Mouse (Mus musculus): Measurements from ENCODE around the gene A730009L09Rik.

A730009L09Rik gene

GRCm38 (mm10) chr16:84514821-84515220 is at the start of gene A730009L09Rik:
TSS of gene A730009L09Rik (plus strand) at chr16:84515121.
- DNase-seq (ENCODE audit: low read depth, low spot score): no peak

DNA sequence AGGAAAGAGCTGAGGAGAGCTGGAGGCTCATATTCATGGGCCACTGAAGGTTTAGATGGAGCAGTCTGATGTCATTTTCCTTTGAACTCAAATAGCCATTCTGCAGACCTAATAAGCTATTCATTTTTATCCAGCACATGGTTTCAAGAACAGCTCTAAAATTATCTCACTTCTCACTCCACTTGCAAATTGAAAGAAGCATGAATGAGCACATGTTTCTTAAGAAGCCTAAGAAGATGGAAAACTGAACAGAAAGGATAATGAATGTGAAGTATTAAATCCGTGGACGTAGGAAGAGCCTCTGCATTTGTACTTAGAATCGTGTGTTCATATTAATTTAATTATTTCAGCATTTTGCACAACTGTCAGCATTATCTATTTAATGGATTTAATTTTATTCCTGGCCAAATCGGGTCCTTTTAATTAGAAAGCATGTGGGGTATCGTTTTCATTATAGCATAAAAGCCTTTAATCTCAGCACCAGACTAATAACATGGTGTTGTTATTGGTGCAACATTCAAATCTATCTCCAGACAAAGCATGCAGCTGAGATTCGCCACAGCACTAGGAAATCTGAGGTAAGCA is 49.2 kb upstream of the A730009L09Rik start:
- DNase-seq (ENCODE audit: low read depth, low spot score): no peak

DNA sequence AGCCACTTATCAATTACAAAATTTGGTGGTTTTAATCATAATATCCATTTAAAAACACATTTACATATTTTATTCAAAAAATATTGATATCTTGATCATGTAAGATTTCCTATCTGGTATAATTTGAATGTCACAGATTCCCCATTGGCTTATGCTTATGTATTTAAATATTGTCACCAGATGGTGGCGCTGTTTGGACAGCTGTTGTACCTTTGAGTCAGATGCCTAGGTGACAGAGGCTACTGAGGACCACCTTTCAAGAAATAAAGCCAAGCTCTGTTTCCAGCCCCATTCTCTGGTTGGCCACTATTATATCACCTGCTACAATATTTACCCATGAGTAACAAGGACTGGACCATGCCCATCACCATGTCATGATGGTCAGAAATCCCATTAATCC is 46.0 kb upstream of the A730009L09Rik start:
- peak; percentile 56 for DNase-seq (ENCODE audit: low read depth, low spot score)

DNA sequence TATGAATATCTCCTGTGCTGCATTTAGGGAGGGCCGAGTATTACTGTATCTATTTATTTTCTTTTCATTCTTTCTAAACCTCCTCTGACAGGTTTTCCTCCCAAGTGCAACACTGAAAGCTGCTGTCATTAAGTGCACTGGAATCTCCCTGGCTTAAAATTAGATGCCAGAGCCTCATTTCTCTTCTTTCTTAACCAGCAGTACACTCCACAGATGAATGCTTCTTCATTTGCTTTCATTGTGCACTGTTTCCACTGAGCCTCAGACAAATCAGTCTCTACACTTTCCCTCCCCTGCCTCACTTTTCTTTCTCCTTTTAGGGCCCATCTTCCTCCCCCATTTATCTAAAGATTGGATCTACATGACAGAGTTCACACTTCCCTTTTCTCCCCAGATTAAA is 44.9 kb upstream of the A730009L09Rik start:
- no peak for DNase-seq (ENCODE audit: low read depth, low spot score)

DNA sequence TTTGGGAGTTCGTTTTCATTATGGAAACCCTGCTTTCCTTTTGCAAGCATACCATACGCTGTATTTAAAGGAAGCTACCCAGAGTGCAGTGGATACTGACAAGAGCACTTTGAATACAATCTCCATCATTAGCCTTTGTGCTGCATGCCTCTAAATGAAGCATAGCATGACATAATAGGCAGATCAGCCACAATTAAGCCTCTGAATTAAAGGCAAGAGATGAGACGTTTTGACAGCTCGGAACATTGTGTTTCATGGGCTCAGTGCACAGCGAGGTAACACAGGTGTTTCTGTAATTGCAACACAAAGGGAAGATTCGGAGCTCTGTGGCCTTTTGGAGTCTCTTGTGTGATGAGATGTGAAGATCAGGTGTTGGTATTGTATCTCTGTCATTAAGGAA is 41.5 kb upstream of the A730009L09Rik start:
- no peak for DNase-seq (ENCODE audit: low read depth, low spot score)

- no peak for DNase-seq (ENCODE audit: low read depth, low spot score)
Measured at GRCm38 (mm10) chr16:84474712-84475111, 40.2 kb upstream of the A730009L09Rik start.

GRCm38 (mm10) chr16:84476948-84477347 is 38.0 kb upstream of the A730009L09Rik start:
- DNase-seq (ENCODE audit: low read depth, low spot score): no peak

DNA sequence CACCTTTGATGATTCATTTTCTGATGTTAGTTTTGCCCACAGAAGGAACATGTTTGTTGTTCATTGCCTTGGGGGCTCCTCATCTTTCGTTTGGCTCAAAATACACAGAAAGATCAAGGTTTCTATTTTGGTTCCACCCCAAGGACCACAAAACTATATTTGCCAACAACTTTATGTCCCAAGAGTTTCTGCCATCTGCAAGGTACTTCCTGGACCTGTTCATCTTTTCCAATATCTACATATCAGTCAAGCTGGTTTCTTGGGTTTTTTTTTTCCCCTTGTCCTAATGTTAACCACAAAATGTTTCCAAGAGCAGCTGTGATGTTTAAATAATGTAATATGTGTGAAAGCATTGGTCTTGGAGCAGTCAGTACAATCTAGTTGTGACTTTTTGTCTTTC is 37.4 kb upstream of the A730009L09Rik start:
- no peak for DNase-seq (ENCODE audit: low read depth, low spot score)

GRCm38 (mm10) chr16:84477952-84478351 is 37.0 kb upstream of the A730009L09Rik start:
- no peak for DNase-seq (ENCODE audit: low read depth, low spot score)

GRCm38 (mm10) chr16:84485931-84486330 is 29.0 kb upstream of the A730009L09Rik start:
- DNase-seq (ENCODE audit: low read depth, low spot score): no peak

- DNase-seq (ENCODE audit: low read depth, low spot score): no peak
Measured at GRCm38 (mm10) chr16:84494818-84495217, 20.1 kb upstream of the A730009L09Rik start.

DNA sequence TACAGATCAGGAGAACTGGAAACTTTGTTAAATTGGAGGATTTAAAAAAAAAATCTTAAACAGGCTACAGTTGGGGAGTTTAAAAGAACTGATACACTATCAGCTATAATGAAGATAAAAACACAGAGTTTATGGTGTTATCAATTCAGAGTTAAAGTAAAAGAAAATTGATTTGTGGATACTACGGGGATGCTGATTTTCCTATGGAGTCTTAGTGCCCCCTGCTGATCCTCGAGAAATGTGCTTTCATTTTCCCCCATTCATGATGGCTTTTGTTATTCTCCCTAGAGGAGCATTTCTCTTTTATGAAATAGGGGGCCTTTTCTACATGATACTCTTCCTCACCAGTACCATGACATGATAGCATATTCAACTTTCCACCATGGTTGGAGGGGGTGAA is 19.5 kb upstream of the A730009L09Rik start:
- no peak for DNase-seq (ENCODE audit: low read depth, low spot score)

GRCm38 (mm10) chr16:84507681-84508080 is 7.2 kb upstream of the A730009L09Rik start:
- DNase-seq (ENCODE audit: low read depth, low spot score): no peak

DNA sequence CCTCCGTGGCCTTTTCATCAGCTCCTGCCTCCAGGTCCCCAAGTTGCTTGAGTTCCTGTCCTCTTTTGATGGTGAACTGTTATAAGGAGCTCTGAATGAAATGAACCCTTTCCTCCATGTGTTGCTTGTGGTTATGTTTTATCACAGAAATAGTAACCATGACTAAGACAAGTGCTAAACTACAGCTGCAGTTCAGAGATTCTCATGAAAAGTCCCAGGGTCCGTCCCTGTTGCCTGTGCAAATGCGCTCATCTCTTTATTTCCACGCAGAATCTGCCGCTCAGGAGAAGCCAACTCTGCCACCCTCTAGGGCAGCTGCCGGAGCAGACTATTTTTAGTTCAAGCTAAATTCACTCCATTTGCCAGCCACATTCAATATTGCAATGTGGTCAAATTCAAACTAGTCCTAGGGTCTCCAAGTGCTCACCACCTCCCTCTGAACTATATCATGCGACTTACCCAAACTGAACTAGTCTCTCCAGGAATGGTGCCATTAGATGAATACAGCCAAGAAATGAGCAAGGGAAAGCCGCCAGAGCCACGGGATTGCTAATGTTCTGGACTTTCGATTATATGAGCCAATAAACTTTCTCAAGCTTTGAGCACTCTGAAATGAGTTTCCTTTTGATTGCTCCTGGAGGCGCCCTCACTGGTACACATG is 7.2 kb downstream of the A730009L09Rik start:
- no peak for DNase-seq (ENCODE audit: low read depth, low spot score)

DNA sequence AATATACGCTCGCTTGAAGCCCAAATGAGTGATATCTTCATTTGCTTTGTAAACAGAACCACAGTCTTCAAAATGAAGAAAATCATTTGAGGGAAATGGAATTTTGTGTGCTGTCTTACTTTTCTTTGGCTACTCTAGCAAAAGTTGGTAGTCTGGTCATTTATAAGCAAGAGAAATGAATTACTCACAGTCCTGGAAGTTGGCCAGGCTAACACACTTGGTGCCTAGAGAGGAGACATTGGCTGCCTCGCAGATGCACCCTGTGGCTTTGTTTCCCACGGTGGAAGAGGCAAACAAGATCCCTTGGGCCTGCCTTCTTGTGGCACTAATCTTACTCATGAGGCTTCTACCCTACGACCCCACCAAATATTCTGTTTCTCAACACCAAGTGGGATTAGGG is 8.1 kb downstream of the A730009L09Rik start:
- no peak for DNase-seq (ENCODE audit: low read depth, low spot score)

- DNase-seq (ENCODE audit: low read depth, low spot score): peak; percentile 70
Measured at GRCm38 (mm10) chr16:84527375-84527774, 12.5 kb downstream of the A730009L09Rik start.

GRCm38 (mm10) chr16:84532803-84533202 is 17.9 kb downstream of the A730009L09Rik start:
- no peak for DNase-seq (ENCODE audit: low read depth, low spot score)

DNA sequence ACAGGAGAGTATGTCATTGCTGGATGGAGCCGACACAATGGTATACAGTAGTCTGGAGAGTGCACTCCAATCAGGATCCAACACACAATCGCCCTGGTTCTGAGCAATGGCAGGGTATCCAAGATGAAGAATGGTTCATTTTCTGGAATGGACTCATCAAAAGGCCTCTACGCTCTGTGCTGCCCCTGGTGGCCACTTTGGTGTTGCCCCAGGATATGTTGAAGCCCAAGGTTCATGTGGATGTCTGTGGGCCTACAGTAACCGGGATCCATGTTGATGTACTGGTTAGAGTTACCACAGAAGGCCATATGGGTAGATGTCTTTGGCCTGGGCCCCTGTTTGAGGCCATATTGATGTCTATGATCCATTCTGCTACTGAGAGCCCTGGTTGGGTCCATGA is 31.1 kb downstream of the A730009L09Rik start:
- DNase-seq (ENCODE audit: low read depth, low spot score): peak; percentile 33

DNA sequence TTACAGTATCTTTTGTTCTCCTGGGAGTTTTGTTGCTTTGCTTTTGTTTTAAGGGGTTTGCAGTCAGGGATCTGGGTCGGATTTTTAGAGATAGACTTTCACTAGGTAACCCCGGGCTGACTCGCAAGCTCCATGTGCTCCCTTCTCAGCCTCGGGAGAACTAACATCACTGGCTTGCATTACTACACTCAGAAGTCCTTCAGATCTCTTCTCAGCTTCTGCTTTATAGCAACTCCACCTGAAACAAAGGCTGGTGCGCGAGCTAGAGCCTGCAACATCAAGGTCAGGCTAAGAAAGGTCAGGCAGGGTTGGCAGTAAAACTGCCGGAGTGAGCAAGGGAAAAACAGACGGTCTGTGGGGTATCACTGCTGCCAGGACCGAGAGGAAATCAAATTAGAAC is 34.2 kb downstream of the A730009L09Rik start:
- peak; percentile 15 for DNase-seq (ENCODE audit: low read depth, low spot score)

GRCm38 (mm10) chr16:84550445-84550844 is 35.5 kb downstream of the A730009L09Rik start:
- DNase-seq (ENCODE audit: low read depth, low spot score): no peak

- no peak for DNase-seq (ENCODE audit: low read depth, low spot score)
Measured at GRCm38 (mm10) chr16:84553981-84554380, 39.1 kb downstream of the A730009L09Rik start.

- DNase-seq (ENCODE audit: low read depth, low spot score): no peak
Measured at GRCm38 (mm10) chr16:84558113-84558917, 43.4 kb downstream of the A730009L09Rik start.

All from ES-CJ7 (cell line).